Mouse (Mus musculus): ENCODE measurements around the gene Ddx27. TPM values are rescaled to one million over a fixed set of nuclear protein-coding genes. Genes with fewer than 3 reads are reported as not detected.

The Ddx27 gene
- polyA plus RNA-seq, 1 experiment = 15.0 TPM

DNA sequence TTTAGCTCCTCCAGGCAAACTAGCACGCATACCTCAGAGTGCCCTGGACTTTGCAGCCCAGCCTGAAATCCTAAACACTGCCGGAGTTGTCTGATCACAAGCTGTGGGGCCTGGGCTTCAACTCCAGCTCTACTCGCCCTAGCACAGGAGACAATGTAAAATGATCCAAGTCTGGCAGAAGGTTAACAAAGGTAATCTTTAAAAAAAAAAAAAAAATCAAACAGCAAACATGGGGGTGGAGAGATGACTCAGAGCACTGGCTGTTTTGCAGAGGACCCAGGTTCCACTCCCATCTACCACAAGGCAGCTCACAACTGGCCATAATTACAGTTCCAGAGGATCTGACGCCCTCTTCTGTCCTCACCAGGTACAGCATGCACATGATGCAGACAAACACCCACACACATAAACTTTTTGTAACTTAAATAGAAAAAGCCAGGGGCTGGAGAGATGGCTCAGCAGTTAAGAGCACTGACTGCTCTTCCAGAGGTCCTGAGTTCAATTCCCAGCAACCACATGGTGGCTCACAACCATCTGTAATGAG is 31.6 kb upstream of the Ddx27 start:
- WGBS = 59% methylated on average over 4 of the region's 4 CpGs
- Histone ChIP-seq H3K4me3 (ENCODE audit: insufficient read depth, low read depth, low read length) (no peak overlapping the region), H3K27ac (ENCODE audit: insufficient read depth, low read depth, low read length) (no peak overlapping the region), H3K4me1 (ENCODE audit: control insufficient read depth, insufficient read depth, low read length) (peaks cover 2% of the 10 kb centered on the region; the same call in 1 of the 2 replicates), H3K27me3 (replicated peaks; ENCODE audit: control insufficient read depth, insufficient read depth, low read length) (no peaks in the 10 kb centered on the region), H3K36me3 (ENCODE audit: control insufficient read depth, insufficient read depth, low read length) (no peaks in the 10 kb centered on the region)
- TF ChIP-seq CTCF (conservative IDR thresholded peaks at IDR 0.05; ENCODE audit: insufficient read depth, insufficient read length, low read depth, low read length) = peak; percentile 51; the same call in 1 of the 2 replicates
- TF ChIP-seq POLR2A (IDR thresholded peaks at IDR 0.05; ENCODE audit: low read depth, low read length) = no peak
- DNase-seq = no peak

DNA sequence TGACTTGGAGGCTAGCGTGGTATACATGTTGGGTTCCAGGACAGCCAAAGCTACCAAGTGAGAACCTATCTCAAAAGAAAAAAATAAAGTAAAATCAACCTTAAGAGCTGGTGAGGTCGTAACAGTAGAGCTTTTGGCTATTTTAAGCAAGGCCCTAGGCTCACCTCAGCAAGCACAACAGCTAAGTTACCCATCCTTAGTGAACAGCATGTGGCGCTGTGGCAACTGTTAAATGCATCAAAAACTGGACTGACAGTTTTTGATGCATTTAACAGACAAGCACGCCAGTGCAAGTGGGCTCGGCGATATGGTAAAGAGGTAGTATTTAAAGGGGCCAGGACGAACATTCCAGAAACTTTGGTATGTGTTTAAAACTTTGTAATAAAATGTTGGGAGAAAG is 24.1 kb upstream of the Ddx27 start:
- 60% methylated on average over 7 of the region's 7 CpGs for WGBS
- Histone ChIP-seq H3K27ac (ENCODE audit: insufficient read depth, low read depth, low read length) (no peak overlapping the region), H3K36me3 (ENCODE audit: control insufficient read depth, insufficient read depth, low read length) (no peaks in the 10 kb centered on the region), H3K4me1 (ENCODE audit: control insufficient read depth, insufficient read depth, low read length) (peaks cover 37% of the 10 kb centered on the region), H3K4me3 (ENCODE audit: insufficient read depth, low read depth, low read length) (no peak overlapping the region), H3K27me3 (replicated peaks; ENCODE audit: control insufficient read depth, insufficient read depth, low read length) (no peaks in the 10 kb centered on the region)
- DNase-seq = no peak
- TF ChIP-seq POLR2A (IDR thresholded peaks at IDR 0.05; ENCODE audit: low read depth, low read length) = no peak
- 0 out of 2 replicates have a peak, but pooled peaks have one; percentile 22 for TF ChIP-seq CTCF (conservative IDR thresholded peaks at IDR 0.05; ENCODE audit: insufficient read depth, insufficient read length, low read depth, low read length)

DNA sequence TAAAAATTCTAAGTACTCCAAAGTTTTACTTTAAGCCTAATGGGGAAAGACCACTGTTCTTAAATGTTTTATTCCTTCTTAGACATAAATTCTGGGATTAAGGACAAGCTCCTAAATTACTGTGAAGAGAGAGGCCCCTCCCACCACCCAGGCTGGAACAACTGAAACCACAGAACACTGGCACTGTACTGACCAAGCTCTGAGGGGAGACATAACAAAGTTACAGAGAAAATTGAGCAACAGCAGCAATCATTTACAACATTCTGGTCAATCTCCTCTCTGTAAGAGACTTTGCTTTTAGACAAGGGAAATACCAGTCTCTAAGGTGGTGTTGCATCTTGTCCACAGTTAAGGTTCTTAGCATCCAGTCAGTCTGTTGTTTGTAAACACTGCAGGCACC is 23.0 kb upstream of the Ddx27 start:
- DNase-seq = no peak
- no peaks in the 10 kb centered on the region for H3K36me3 ChIP-seq (ENCODE audit: control insufficient read depth, insufficient read depth, low read length)
- H3K4me1 ChIP-seq (ENCODE audit: control insufficient read depth, insufficient read depth, low read length) = peaks cover 41% of the 10 kb centered on the region
- H3K4me3 ChIP-seq (ENCODE audit: insufficient read depth, low read depth, low read length) = no peak overlapping the region
- TF ChIP-seq POLR2A (IDR thresholded peaks at IDR 0.05; ENCODE audit: low read depth, low read length) (no peak), CTCF (conservative IDR thresholded peaks at IDR 0.05; ENCODE audit: insufficient read depth, insufficient read length, low read depth, low read length) (no peak)
- H3K27me3 ChIP-seq (replicated peaks; ENCODE audit: control insufficient read depth, insufficient read depth, low read length) = no peaks in the 10 kb centered on the region
- no peak overlapping the region for H3K27ac ChIP-seq (ENCODE audit: insufficient read depth, low read depth, low read length)

DNA sequence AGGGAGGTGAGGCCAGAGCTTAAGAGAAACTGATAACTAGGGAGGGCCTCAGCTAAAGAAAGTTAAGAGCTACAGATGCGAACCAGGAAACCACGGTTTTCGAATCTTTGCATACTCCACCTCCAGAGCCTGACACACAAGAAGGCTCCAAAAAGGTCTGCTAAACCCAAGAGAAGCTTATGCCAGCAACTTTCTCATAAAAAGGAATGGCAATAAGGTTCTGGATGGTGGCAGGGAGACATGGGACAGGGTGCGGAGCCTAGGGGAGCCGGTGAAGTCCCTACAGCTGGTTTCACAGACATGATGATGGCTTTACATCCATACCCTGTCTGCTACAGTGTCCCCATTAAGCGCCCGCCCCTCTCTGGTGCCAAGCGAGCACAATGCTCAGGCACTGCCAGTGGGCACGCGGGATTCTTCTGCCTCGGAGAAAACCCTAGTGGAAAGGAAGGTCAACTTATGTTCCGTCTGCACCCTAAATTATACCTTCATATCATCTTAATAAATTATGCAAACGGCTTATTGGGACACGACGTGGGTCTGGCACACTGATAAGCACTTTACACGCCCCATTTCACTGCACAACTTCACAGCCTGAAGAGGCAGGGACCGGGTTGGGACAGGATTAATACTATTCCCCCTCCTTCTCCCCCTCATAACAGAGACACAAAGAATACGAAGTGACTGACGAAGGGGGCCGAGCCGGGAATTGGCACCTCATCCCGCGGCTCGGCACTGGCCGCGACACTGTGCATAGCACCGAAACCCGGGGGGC is 19.8 kb upstream of the Ddx27 start:
- H3K27ac ChIP-seq (ENCODE audit: insufficient read depth, low read depth, low read length) = peak overlapping the region; percentile 52; the same call in 1 of the 2 replicates
- under 1% methylated on average over 28 of the region's 28 CpGs for WGBS
- peak overlapping the region; percentile 66 for H3K4me3 ChIP-seq (ENCODE audit: insufficient read depth, low read depth, low read length)
- H3K4me1 ChIP-seq (ENCODE audit: control insufficient read depth, insufficient read depth, low read length) = peaks cover 36% of the 10 kb centered on the region
- no peak for TF ChIP-seq POLR2A (IDR thresholded peaks at IDR 0.05; ENCODE audit: low read depth, low read length)
- no peaks in the 10 kb centered on the region for H3K27me3 ChIP-seq (replicated peaks; ENCODE audit: control insufficient read depth, insufficient read depth, low read length)
- no peaks in the 10 kb centered on the region for H3K36me3 ChIP-seq (ENCODE audit: control insufficient read depth, insufficient read depth, low read length)
- DNase-seq = no peak

DNA sequence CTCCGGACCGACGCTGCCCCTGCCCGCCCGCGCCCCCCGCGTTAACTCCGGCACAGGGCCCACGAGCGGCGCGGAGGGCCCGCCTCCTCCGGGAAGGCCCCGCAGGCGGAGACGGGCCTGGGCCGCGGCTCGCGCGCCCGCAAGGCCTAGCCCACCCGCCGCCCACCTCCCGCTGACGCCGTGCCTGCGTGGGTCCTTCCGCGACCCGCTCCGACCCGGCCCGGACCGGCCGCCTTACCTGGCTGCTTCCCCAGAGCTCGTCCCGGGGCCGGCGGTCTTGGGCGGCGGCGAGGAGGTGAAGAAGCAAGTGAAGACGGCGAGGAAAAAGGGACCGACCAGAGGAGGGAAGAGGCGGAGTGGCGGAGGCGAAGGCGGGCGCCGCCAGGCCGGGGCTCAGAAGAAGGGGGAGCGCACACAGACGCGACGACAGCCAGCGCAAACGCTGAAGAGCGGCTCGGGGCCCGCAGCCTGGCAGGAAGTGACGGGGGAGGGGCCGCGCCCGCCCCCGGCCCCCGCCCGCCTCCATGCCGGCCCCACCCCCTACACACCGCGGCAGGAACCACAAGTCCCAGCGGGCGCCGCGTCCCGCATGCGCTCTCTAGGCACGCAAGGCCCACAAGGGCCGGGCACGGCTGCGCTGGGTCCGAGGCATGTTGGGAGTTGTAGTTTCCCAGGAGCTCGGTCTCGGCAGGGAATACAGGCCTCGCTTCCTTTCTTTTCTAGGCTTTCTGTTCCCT is 19.0 kb upstream of the Ddx27 start, which contains the start of gene Stau1:
TSS of gene Stau1 (minus strand) at position 504 of the 737 bp plus-strand sequence.
- peak within 1 kb of the TSS; percentile 92 for H3K27ac ChIP-seq (ENCODE audit: insufficient read depth, low read depth, low read length)
- H3K36me3 ChIP-seq (ENCODE audit: control insufficient read depth, insufficient read depth, low read length) = no peaks in the 10 kb centered on the region
- DNase-seq = peak; percentile 98

DNA sequence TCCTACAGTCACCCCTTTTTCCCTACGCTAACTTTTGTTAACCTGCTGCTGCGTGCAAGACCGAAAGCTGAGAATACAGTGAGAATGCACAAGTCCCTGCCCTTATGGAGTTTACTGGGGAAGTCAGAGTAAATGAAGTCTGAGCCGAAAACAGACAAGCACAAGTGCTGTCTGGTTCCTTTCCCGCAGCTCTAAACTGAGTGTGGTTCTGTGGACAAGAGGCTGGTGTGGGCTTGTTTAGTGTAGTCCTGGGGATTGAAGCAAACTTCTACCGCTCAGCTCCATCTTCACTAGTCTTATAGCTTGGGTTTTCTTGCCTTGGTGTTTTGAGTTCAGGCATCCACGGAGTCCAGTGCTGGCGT is 18.5 kb upstream of the Ddx27 start:
- Histone ChIP-seq H3K27me3 (replicated peaks; ENCODE audit: control insufficient read depth, insufficient read depth, low read length) (no peaks in the 10 kb centered on the region), H3K4me3 (ENCODE audit: insufficient read depth, low read depth, low read length) (peak overlapping the region; percentile 61), H3K4me1 (ENCODE audit: control insufficient read depth, insufficient read depth, low read length) (peaks cover 33% of the 10 kb centered on the region), H3K36me3 (ENCODE audit: control insufficient read depth, insufficient read depth, low read length) (no peaks in the 10 kb centered on the region), H3K27ac (ENCODE audit: insufficient read depth, low read depth, low read length) (peak overlapping the region; percentile 92)
- DNase-seq = no peak
- WGBS = 31% methylated on average over 8 of the region's 8 CpGs
- TF ChIP-seq POLR2A (IDR thresholded peaks at IDR 0.05; ENCODE audit: low read depth, low read length) (no peak), CTCF (conservative IDR thresholded peaks at IDR 0.05; ENCODE audit: insufficient read depth, insufficient read length, low read depth, low read length) (no peak)

More for the DNA sequence above, 19.0 kb upstream of the Ddx27 start, which contains the start of gene Stau1:
- H3K27me3 ChIP-seq (replicated peaks; ENCODE audit: control insufficient read depth, insufficient read depth, low read length) = no peaks in the 10 kb centered on the region
- TF ChIP-seq CTCF (conservative IDR thresholded peaks at IDR 0.05; ENCODE audit: insufficient read depth, insufficient read length, low read depth, low read length) = no peak
- TF ChIP-seq POLR2A (IDR thresholded peaks at IDR 0.05; ENCODE audit: low read depth, low read length) = peak; percentile 48
- peak within 1 kb of the TSS; percentile 66 for H3K4me3 ChIP-seq (ENCODE audit: insufficient read depth, low read depth, low read length)
- H3K4me1 ChIP-seq (ENCODE audit: control insufficient read depth, insufficient read depth, low read length) = peaks cover 36% of the 10 kb centered on the region
- 1% methylated on average over 86 of the region's 88 CpGs for WGBS

DNA sequence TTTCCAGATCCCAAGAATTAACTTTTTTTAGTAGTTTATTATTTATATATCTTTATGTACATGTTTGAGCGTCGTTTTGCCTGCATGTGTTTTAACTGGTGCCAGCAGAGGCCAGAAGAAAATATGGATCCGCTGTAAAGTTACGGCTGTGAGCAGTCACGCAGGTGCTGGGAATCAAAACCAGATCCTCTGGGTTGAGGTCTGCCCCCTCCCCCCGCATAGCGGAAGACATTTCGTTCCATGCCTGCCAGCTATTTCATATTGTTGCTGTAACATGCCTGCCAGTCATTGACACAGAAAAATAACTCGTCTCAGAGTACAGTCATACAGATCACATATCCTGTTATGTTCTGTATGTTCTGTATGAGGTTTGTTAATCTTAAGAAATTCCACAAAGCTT is 13.5 kb upstream of the Ddx27 start:
- WGBS = 66% methylated on average over 9 of the region's 9 CpGs
- peaks cover 3% of the 10 kb centered on the region; the same call in 1 of the 2 replicates for H3K4me1 ChIP-seq (ENCODE audit: control insufficient read depth, insufficient read depth, low read length)
- TF ChIP-seq CTCF (conservative IDR thresholded peaks at IDR 0.05; ENCODE audit: insufficient read depth, insufficient read length, low read depth, low read length) (no peak), POLR2A (IDR thresholded peaks at IDR 0.05; ENCODE audit: low read depth, low read length) (no peak)
- no peaks in the 10 kb centered on the region for H3K36me3 ChIP-seq (ENCODE audit: control insufficient read depth, insufficient read depth, low read length)
- H3K27ac ChIP-seq (ENCODE audit: insufficient read depth, low read depth, low read length) = no peak overlapping the region
- H3K4me3 ChIP-seq (ENCODE audit: insufficient read depth, low read depth, low read length) = no peak overlapping the region
- no peak for DNase-seq
- no peaks in the 10 kb centered on the region for H3K27me3 ChIP-seq (replicated peaks; ENCODE audit: control insufficient read depth, insufficient read depth, low read length)

Data from kidney, adult 2 months (tissue).